Mouse (Mus musculus) layer of hippocampus, adult 2 months (tissue): ENCODE measurements at regions not wholly inside any gene's neighbourhood (a gene's known extent, or its start where the extent isn't known, plus 50 kb on each side); places are given as distances from the start of the nearest gene placed in this dataset.

Experiments used
- DNase-seq, 2 experiments: peaks; one replicate each; pipeline ENCODE4 v3.0.0; 2022; ENCODE audit warnings: low spot score in 2 of 2
- H3K27ac ChIP-seq: fragments of 200-600 bp; 2 replicates; pipeline ENCODE4 v1.8.1; 2022
- H3K4me3 ChIP-seq: fragments of 200-600 bp; 2 replicates; pipeline ENCODE4 v1.8.1; 2022; ENCODE audit warnings: mild to moderate bottlenecking
- CTCF ChIP-seq: fragments of 200-600 bp; conservative IDR thresholded peaks from 2 replicates; pipeline ENCODE4 v1.8.1; 2022; ENCODE audit warnings: antibody characterized with exemption, mild to moderate bottlenecking, moderate library complexity

GRCm38 (mm10) chr16:75360791-75361190 lies 225.1 kb downstream of the Lipi start:
- TF ChIP-seq CTCF: no peak
- H3K4me3 ChIP-seq: no peak overlapping the region
- H3K27ac ChIP-seq: no peak overlapping the region
- no peak for DNase-seq

- no peak for DNase-seq
- Histone ChIP-seq H3K27ac (no peak overlapping the region), H3K4me3 (no peak overlapping the region)
- TF ChIP-seq CTCF: no peak
These were observed 232.5 kb downstream of the Lipi start for GRCm38 (mm10) chr16:75353394-75353793.

GRCm38 (mm10) chr16:75344201-75344927 lies 241.5 kb downstream of the Lipi start:
- DNase-seq: no peak
- TF ChIP-seq CTCF: no peak
- H3K4me3 ChIP-seq: no peak overlapping the region
- H3K27ac ChIP-seq: no peak overlapping the region

DNA sequence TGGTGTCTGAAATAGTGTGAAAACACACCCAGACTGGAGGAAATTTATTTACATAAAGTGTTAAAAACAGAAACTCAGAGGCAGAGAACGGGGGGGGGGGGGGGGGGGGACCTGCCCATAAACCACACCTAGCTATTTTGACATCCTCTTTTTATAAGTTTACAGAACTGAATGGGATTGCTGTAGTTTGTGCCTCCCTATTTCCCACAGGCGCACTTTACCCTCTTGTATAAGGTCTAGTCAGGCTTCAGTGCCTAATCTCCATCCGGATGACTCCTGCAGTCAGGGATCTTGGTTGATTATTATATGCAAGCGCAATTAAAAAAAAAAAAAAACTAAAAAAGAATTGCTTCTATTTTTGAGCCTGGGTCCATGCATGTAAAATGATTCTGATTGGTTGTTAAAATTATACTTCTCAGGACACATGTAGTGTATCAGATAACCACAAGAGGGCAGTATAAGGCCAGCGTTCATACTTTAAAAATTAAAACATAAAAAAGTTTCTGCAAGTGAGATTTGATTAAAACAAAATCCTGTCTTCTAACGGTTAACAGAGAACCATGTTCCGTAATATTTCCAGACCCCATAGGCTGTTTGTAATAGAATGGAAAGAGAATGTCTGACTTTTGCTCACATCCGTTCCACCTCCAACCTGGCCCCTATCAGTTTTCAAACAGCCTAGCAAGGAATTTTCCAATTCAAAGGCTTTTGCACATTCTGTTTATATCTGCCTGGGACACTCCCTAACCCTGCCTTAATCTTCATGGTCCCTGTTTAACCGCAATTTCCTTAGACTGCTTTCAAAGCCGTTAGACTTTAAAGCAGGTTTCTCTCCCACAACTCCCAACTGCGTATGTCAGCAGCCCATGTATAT lies 242.6 kb downstream of the Lipi start:
- DNase-seq: peak; percentile 7 to 49
- H3K4me3 ChIP-seq: no peak overlapping the region
- H3K27ac ChIP-seq: no peak overlapping the region
- TF ChIP-seq CTCF: peak; percentile 90

DNA sequence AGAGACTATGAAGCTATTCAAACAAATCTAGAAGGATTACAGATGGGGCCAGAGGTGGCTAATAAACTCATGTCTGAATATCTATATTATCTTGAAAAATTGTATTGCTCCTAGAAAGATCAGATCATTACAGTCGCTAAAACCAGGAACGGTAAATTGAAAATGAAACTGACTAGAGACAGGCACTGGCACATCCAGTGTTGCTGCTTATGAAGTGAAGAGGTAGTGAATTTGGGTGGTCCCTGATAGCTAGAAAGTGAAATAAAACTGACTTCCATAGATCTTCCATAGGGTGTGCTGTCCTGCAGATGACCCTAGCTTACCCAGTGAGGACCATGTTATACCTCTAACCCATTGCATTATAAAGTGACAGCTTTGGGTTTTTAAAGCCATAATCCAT lies 251.6 kb downstream of the Lipi start:
- no peak overlapping the region for H3K27ac ChIP-seq
- DNase-seq: no peak
- TF ChIP-seq CTCF: no peak
- no peak overlapping the region for H3K4me3 ChIP-seq

DNA sequence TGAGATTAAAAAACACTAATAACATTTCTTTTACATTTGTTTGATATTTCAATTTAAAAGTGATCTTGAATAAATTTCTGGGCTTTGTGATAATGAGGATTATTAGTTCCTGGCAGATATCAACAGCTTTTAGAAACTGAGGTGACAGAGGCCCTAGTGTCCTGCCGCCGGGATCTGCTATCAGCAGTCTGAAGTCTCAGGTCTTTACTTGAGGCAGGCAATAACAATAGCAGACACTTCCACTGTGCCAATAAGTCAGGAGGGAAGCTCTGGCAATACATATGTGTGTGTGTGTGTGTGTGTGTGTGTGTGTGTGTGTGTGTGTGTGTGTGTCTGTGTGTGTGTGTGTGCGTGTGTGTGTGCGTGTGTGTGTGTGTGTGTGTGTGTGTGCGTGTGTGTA lies 252.1 kb downstream of the Lipi start:
- Histone ChIP-seq H3K27ac (no peak overlapping the region), H3K4me3 (no peak overlapping the region)
- DNase-seq: no peak
- no peak for TF ChIP-seq CTCF

DNA sequence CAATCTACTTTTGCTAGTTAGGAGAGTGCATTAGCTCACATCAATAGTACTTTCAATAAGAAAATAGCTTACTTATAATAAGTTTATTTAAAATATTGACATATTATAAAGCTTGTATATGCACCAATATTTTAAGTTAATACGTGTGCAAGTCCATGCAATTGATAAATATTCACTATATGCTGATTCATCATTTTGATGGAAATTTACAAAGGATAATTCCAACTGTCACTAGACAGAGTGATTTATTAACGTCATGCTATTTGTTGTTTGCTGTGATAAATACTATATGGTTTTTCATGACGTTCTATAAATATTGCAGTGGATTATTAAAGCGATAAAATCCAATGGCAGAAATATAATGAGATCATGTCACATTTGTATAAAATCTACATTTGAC lies 253.0 kb downstream of the Lipi start:
- Histone ChIP-seq H3K27ac (no peak overlapping the region), H3K4me3 (no peak overlapping the region)
- no peak for TF ChIP-seq CTCF
- DNase-seq: no peak

DNA sequence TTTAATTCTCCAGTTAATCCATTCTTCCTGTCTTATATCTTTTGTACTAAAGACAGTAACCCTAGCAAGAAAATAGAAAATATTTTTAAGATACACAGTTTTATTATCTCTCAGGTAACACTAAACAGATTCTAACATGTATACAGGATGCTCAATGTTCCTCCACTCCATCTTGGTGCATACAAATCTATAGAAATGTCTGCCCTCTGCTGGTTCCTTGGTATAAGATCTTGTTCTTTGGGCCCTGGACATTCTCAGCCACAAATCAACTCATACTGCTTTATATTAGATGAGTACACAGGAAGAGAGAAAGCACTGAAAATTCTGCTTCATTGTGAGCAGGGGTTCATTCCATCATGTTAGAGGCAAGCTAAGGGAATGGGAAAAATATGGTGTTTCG lies 260.6 kb downstream of the Lipi start:
- DNase-seq: peak in 1 of 2 experiments; percentile 1
- H3K4me3 ChIP-seq: no peak overlapping the region
- peak; percentile 67 for TF ChIP-seq CTCF

GRCm38 (mm10) chr16:75304743-75305142 lies 281.1 kb downstream of the Lipi start:
- H3K4me3 ChIP-seq: no peak overlapping the region
- TF ChIP-seq CTCF: no peak
- no peak overlapping the region for H3K27ac ChIP-seq
- no peak for DNase-seq

More for the DNA sequence above, 260.6 kb downstream of the Lipi start:
- H3K27ac ChIP-seq: no peak overlapping the region

DNA sequence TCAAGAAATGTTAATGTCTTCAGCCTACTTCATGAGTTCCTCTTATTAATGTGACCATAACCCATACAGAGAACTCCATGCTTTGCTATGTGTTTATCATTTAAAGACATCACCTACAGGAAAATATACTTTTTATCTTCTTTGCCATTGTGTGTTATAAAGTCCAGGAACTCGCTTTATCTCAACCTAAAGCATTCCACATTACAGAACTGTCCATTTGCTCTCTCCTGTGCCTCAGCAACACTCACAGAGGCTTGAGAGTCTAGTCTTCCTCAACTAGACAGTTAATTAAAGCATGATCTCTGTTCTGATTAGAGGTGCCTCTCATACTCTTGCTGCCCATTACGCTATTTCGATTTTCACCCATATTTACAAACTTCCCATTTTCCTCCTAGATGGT lies 288.4 kb downstream of the Lipi start:
- Histone ChIP-seq H3K27ac (no peak overlapping the region), H3K4me3 (no peak overlapping the region)
- DNase-seq: no peak
- no peak for TF ChIP-seq CTCF

- Histone ChIP-seq H3K27ac (no peak overlapping the region), H3K4me3 (no peak overlapping the region)
- no peak for DNase-seq
- TF ChIP-seq CTCF: no peak
These were observed 293.0 kb downstream of the Lipi start for GRCm38 (mm10) chr16:75292736-75293428.

- Histone ChIP-seq H3K27ac (no peak overlapping the region), H3K4me3 (no peak overlapping the region)
- TF ChIP-seq CTCF: peak; percentile 87
- peak in 1 of 2 experiments; percentile 11 for DNase-seq
These were observed 294.7 kb downstream of the Lipi start for GRCm38 (mm10) chr16:75291194-75291593.

DNA sequence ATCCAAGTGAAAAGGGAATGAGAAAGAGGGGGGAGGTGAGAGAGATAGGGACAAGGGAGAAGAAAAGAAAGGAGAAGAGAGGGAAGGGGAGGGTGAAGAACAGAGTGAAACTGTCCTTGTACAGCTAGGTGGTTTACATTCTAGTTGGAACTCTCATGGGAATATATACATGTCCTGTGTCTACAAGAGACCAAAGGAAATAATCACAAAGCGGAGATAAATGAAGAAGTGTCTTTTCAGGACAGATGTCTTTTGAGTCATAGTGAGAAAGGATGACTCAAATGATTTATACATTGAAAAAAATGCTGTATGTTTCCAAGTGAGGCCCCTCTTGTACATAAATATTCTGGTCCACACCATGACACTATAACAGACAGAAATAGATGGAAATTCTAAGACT lies 298.7 kb downstream of the Lipi start:
- no peak for DNase-seq
- TF ChIP-seq CTCF: no peak
- Histone ChIP-seq H3K27ac (no peak overlapping the region), H3K4me3 (no peak overlapping the region)
